Mouse (Mus musculus): Measurements from ENCODE around the gene Aff3. TPM values are rescaled to one million over a fixed set of nuclear protein-coding genes. Genes with fewer than 3 reads are reported as not detected.
A peak's percentile ranks its signal among the peaks of the same experiment; 100 is the strongest.

The Aff3 gene
- polyA plus RNA-seq, 1 experiment from 2014 or later, result 0.67 TPM

GRCm38 (mm10) chr1:38261076-38261475, 403.7 kb downstream of the Aff3 start:
- no peak for ATAC-seq (ENCODE audit: insufficient read depth)
- Histone ChIP-seq H3K4me2 (no peak overlapping the region), H3K4me3 (replicated peaks) (no peak overlapping the region), H3K27ac (replicated peaks) (no peak overlapping the region), H3K27me3 (no peaks in the 10 kb centered on the region), H3K9me3 (replicated peaks) (no peaks in the 10 kb centered on the region), H3K36me3 (replicated peaks) (no peaks in the 10 kb centered on the region), H3K9ac (no peak overlapping the region), H3K4me1 (replicated peaks) (no peaks in the 10 kb centered on the region; the same call in 1 of the 2 replicates)
- WGBS (ENCODE audit: insufficient replicate concordance), result 55% methylated on average over 5 of the region's 5 CpGs

GRCm38 (mm10) chr1:38259541-38260338, 405.0 kb downstream of the Aff3 start:
- Histone ChIP-seq H3K27me3 (no peaks in the 10 kb centered on the region), H3K36me3 (replicated peaks) (no peaks in the 10 kb centered on the region), H3K4me2 (no peak overlapping the region), H3K27ac (replicated peaks) (no peak overlapping the region), H3K9ac (no peak overlapping the region), H3K4me3 (replicated peaks) (no peak overlapping the region), H3K4me1 (replicated peaks) (no peaks in the 10 kb centered on the region; the same call in 1 of the 2 replicates), H3K9me3 (replicated peaks) (no peaks in the 10 kb centered on the region)
- 53% methylated on average over 10 of the region's 10 CpGs for WGBS (ENCODE audit: insufficient replicate concordance)
- no peak for ATAC-seq (ENCODE audit: insufficient read depth)

GRCm38 (mm10) chr1:38254426-38254825, 410.3 kb downstream of the Aff3 start:
- H3K9ac ChIP-seq, result no peak overlapping the region

GRCm38 (mm10) chr1:38252766-38253079, 412.0 kb downstream of the Aff3 start:
- Histone ChIP-seq H3K9me3 (replicated peaks) (no peaks in the 10 kb centered on the region), H3K36me3 (replicated peaks) (no peaks in the 10 kb centered on the region), H3K27ac (replicated peaks) (no peak overlapping the region), H3K27me3 (no peaks in the 10 kb centered on the region), H3K4me2 (no peak overlapping the region), H3K9ac (no peak overlapping the region), H3K4me3 (replicated peaks) (no peak overlapping the region), H3K4me1 (replicated peaks) (no peaks in the 10 kb centered on the region)
- ATAC-seq (ENCODE audit: insufficient read depth), result no peak
- WGBS (ENCODE audit: insufficient replicate concordance), result 38% methylated on average over 2 of the region's 2 CpGs

More at GRCm38 (mm10) chr1:38254426-38254825, 410.3 kb downstream of the Aff3 start:
- Histone ChIP-seq H3K4me1 (replicated peaks) (no peaks in the 10 kb centered on the region; the same call in 1 of the 2 replicates), H3K4me2 (no peak overlapping the region), H3K4me3 (replicated peaks) (no peak overlapping the region), H3K9me3 (replicated peaks) (no peaks in the 10 kb centered on the region), H3K36me3 (replicated peaks) (no peaks in the 10 kb centered on the region), H3K27me3 (no peaks in the 10 kb centered on the region), H3K27ac (replicated peaks) (no peak overlapping the region)
- WGBS (ENCODE audit: insufficient replicate concordance), result 58% methylated on average over 8 of the region's 8 CpGs
- no peak for ATAC-seq (ENCODE audit: insufficient read depth)

- WGBS (ENCODE audit: insufficient replicate concordance), result 74% methylated on average over 19 of the region's 19 CpGs
- Histone ChIP-seq H3K27ac (replicated peaks) (no peak overlapping the region), H3K27me3 (no peaks in the 10 kb centered on the region), H3K36me3 (replicated peaks) (no peaks in the 10 kb centered on the region), H3K9me3 (replicated peaks) (no peaks in the 10 kb centered on the region), H3K4me3 (replicated peaks) (no peak overlapping the region), H3K9ac (no peak overlapping the region), H3K4me2 (no peak overlapping the region), H3K4me1 (replicated peaks) (no peaks in the 10 kb centered on the region)
- ATAC-seq (ENCODE audit: insufficient read depth), result no peak
These were observed 412.6 kb downstream of the Aff3 start for GRCm38 (mm10) chr1:38252031-38252765.

GRCm38 (mm10) chr1:38251448-38251847, 413.3 kb downstream of the Aff3 start:
- Histone ChIP-seq H3K27ac (replicated peaks) (no peak overlapping the region), H3K27me3 (no peaks in the 10 kb centered on the region), H3K4me2 (no peak overlapping the region), H3K4me1 (replicated peaks) (no peaks in the 10 kb centered on the region), H3K9me3 (replicated peaks) (no peaks in the 10 kb centered on the region), H3K9ac (no peak overlapping the region), H3K36me3 (replicated peaks) (no peaks in the 10 kb centered on the region), H3K4me3 (replicated peaks) (no peak overlapping the region)
- WGBS (ENCODE audit: insufficient replicate concordance), result 72% methylated on average over 11 of the region's 11 CpGs
- no peak for ATAC-seq (ENCODE audit: insufficient read depth)

GRCm38 (mm10) chr1:38250246-38250645, 414.5 kb downstream of the Aff3 start:
- Histone ChIP-seq H3K36me3 (replicated peaks) (no peaks in the 10 kb centered on the region), H3K9me3 (replicated peaks) (no peaks in the 10 kb centered on the region), H3K9ac (no peak overlapping the region), H3K27ac (replicated peaks) (no peak overlapping the region), H3K27me3 (no peaks in the 10 kb centered on the region), H3K4me3 (replicated peaks) (no peak overlapping the region), H3K4me1 (replicated peaks) (no peaks in the 10 kb centered on the region), H3K4me2 (no peak overlapping the region)
- WGBS (ENCODE audit: insufficient replicate concordance), result 49% methylated on average over 3 of the region's 3 CpGs
- ATAC-seq (ENCODE audit: insufficient read depth), result no peak

- Histone ChIP-seq H3K36me3 (replicated peaks) (no peaks in the 10 kb centered on the region), H3K4me3 (replicated peaks) (no peak overlapping the region), H3K4me1 (replicated peaks) (no peaks in the 10 kb centered on the region), H3K27ac (replicated peaks) (no peak overlapping the region), H3K9ac (no peak overlapping the region), H3K27me3 (no peaks in the 10 kb centered on the region), H3K4me2 (no peak overlapping the region), H3K9me3 (replicated peaks) (no peaks in the 10 kb centered on the region)
- 53% methylated on average over 7 of the region's 7 CpGs for WGBS (ENCODE audit: insufficient replicate concordance)
- no peak for ATAC-seq (ENCODE audit: insufficient read depth)
These were observed 415.2 kb downstream of the Aff3 start for GRCm38 (mm10) chr1:38249561-38249960.

GRCm38 (mm10) chr1:38248027-38248426, 416.7 kb downstream of the Aff3 start:
- H3K4me3 ChIP-seq (replicated peaks), result no peak overlapping the region
- H3K36me3 ChIP-seq (replicated peaks), result no peaks in the 10 kb centered on the region
- no peaks in the 10 kb centered on the region for H3K9me3 ChIP-seq (replicated peaks)
- 0 out of 2 replicates have a peak, but pooled peaks cover 2% of the 10 kb centered on the region for H3K4me1 ChIP-seq (replicated peaks)
- 49% methylated on average over 9 of the region's 9 CpGs for WGBS (ENCODE audit: insufficient replicate concordance)
- no peaks in the 10 kb centered on the region for H3K27me3 ChIP-seq
- no peak overlapping the region for H3K4me2 ChIP-seq
- H3K9ac ChIP-seq, result no peak overlapping the region
- no peak overlapping the region for H3K27ac ChIP-seq (replicated peaks)
- ATAC-seq (ENCODE audit: insufficient read depth), result no peak

GRCm38 (mm10) chr1:38242559-38242958, 422.2 kb downstream of the Aff3 start:
- no peaks in the 10 kb centered on the region for H3K27me3 ChIP-seq
- peak overlapping the region; percentile 51; the same call in 1 of the 2 replicates for H3K27ac ChIP-seq (replicated peaks)
- H3K36me3 ChIP-seq (replicated peaks), result no peaks in the 10 kb centered on the region
- ATAC-seq (ENCODE audit: insufficient read depth), result peak; percentile 83
- 13% methylated on average over 4 of the region's 4 CpGs for WGBS (ENCODE audit: insufficient replicate concordance)
- H3K9me3 ChIP-seq (replicated peaks), result no peaks in the 10 kb centered on the region
- 0 out of 2 replicates have a peak, but pooled peaks cover 8% of the 10 kb centered on the region for H3K4me1 ChIP-seq (replicated peaks)
- H3K4me2 ChIP-seq, result no peak overlapping the region
- no peak overlapping the region for H3K4me3 ChIP-seq (replicated peaks)
- no peak overlapping the region for H3K9ac ChIP-seq

- no peaks in the 10 kb centered on the region for H3K36me3 ChIP-seq (replicated peaks)
- H3K9me3 ChIP-seq (replicated peaks), result no peaks in the 10 kb centered on the region
- 0 out of 2 replicates have a peak, but pooled peaks cover 8% of the 10 kb centered on the region for H3K4me1 ChIP-seq (replicated peaks)
- 62% methylated on average over 4 of the region's 4 CpGs for WGBS (ENCODE audit: insufficient replicate concordance)
- H3K4me2 ChIP-seq, result no peak overlapping the region
- no peak overlapping the region for H3K4me3 ChIP-seq (replicated peaks)
- no peaks in the 10 kb centered on the region for H3K27me3 ChIP-seq
- ATAC-seq (ENCODE audit: insufficient read depth), result peak; percentile 11; the same call in 1 of the 2 replicates
- peak overlapping the region; percentile 39; the same call in 1 of the 2 replicates for H3K27ac ChIP-seq (replicated peaks)
- H3K9ac ChIP-seq, result no peak overlapping the region
These were observed 423.0 kb downstream of the Aff3 start for GRCm38 (mm10) chr1:38241801-38242200.

Measured in liver, embryonic 15.5 days (tissue).